Mouse (Mus musculus): ENCODE measurements around the gene Pi16. TPM values are rescaled to one million over a fixed set of nuclear protein-coding genes. Genes with fewer than 3 reads are reported as not detected.
"Not testable (repeated sequence)": the region's sequence is repeated elsewhere in the genome, so short reads cannot be mapped to it uniquely, and the experiment has no call there.

The Pi16 gene
- polyA plus RNA-seq, 1 experiment from 2014 or later, result 0.37 TPM

DNA sequence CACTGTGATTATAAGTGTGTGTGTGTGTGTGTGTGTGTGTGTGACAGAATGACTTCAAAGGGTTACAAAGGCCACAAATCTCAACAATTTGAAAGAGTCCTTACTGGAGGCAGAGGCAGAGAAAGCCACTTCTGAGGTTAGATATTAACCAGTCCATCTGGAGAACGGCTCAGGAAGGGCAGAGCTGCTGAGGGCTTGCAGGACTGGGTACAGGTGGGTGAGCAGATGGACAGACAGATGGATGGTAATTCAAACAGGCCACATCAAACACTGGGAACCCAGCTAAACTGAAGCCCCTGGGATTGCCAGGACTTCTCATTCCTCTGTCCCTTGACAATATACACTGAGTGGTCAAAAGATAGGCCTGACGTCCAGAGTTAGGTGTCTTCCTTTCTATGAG lies 31.5 kb downstream of the Pi16 start:
- no peak overlapping the region for H3K4me2 ChIP-seq
- no peak overlapping the region for H3K9ac ChIP-seq
- no peak for ATAC-seq
- H3K4me3 ChIP-seq, result no peak overlapping the region
- 66% methylated on average over 2 of the region's 2 CpGs for WGBS (ENCODE audit: insufficient replicate concordance)
- H3K9me3 ChIP-seq (replicated peaks), result no peaks in the 10 kb centered on the region
- peaks cover 41% of the 10 kb centered on the region for H3K4me1 ChIP-seq
- H3K27me3 ChIP-seq (replicated peaks), result no peaks in the 10 kb centered on the region
- H3K36me3 ChIP-seq, result peaks cover 10% of the 10 kb centered on the region
- H3K27ac ChIP-seq, result peak overlapping the region; percentile 85; the same call in 1 of the 2 replicates

DNA sequence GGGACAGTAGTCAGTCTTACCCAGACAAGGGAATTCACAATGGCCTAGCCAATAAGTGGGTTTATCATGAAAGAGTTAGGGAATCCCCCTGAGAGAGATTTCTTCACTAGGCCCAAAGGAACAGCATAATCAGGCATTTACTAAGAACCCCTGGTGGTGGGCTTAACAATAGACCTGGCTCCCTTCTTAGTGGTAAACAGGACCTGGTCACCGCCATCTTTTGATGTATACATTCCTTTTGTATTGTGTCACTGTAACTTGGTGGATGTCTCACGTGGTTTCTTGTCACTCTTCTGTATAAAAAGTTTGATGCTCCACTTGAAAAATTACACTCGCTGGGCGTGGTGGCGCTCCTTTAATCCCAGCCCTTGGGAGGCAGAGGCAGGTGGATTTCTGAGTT lies 33.6 kb downstream of the Pi16 start:
- H3K36me3 ChIP-seq; H3K27me3 ChIP-seq (replicated peaks); ATAC-seq; H3K4me3 ChIP-seq; H3K9me3 ChIP-seq (replicated peaks); H3K9ac ChIP-seq; H3K4me2 ChIP-seq; H3K27ac ChIP-seq: not testable (repeated sequence)
- WGBS (ENCODE audit: insufficient replicate concordance), result 67% methylated on average over 5 of the region's 5 CpGs
- H3K4me1 ChIP-seq, result peaks cover 30% of the 10 kb centered on the region

GRCm38 (mm10) chr17:29355461-29355840 lies 38.0 kb downstream of the Pi16 start:
- Histone ChIP-seq H3K9ac (no peak overlapping the region), H3K4me3 (no peak overlapping the region), H3K27me3 (replicated peaks) (0 out of 2 replicates have a peak, but pooled peaks cover under 1% of the 10 kb centered on the region), H3K27ac (peak overlapping the region; percentile 53; the same call in 1 of the 2 replicates), H3K4me2 (no peak overlapping the region), H3K4me1 (peaks cover 11% of the 10 kb centered on the region), H3K36me3 (no peaks in the 10 kb centered on the region), H3K9me3 (replicated peaks) (no peaks in the 10 kb centered on the region)
- WGBS (ENCODE audit: insufficient replicate concordance), result 74% methylated on average over 5 of the region's 5 CpGs
- ATAC-seq, result no peak

DNA sequence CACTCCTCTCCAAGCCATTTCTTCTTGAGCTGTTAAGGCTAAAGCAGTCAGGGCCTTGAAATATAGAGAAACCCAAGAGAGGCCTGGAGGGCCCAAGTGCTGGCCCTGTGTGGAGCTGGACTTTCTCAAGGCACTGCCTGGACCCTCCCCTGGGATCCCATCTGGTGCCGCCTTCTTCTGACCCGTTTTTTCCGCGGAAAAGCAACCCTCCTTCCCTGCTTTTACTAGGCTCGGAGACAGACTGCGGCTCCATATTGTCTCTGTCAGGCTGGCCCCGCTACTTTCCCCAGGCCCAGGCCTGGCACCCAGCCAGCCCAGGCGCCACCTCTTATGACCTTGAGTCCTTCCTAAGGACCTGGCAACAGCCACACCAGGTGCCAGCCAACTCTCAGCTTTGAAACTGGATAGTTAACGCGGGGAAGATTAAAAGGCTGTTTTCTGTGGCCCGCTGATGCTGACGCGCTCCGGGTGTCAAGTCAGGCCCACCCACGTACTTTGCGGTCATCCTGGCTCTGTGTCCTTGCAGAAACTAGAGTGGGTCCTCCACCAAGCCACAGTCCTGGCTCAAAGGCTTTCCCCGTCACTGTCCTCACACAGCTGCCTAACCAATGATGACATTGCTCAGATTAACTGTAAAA lies 38.5 kb downstream of the Pi16 start:
- 0 out of 2 replicates have a peak, but pooled peaks cover 5% of the 10 kb centered on the region for H3K27me3 ChIP-seq (replicated peaks)
- 0 out of 2 replicates have a peak overlapping the region, but pooled peaks have one; percentile 30 for H3K4me3 ChIP-seq
- no peaks in the 10 kb centered on the region for H3K9me3 ChIP-seq (replicated peaks)
- no peak for ATAC-seq
- H3K36me3 ChIP-seq, result no peaks in the 10 kb centered on the region
- H3K9ac ChIP-seq, result no peak overlapping the region
- 51% methylated on average over 17 of the region's 17 CpGs for WGBS (ENCODE audit: insufficient replicate concordance)
- H3K4me2 ChIP-seq, result peak overlapping the region; percentile 50
- H3K4me1 ChIP-seq, result peaks cover 16% of the 10 kb centered on the region
- H3K27ac ChIP-seq, result peak overlapping the region; percentile 53

DNA sequence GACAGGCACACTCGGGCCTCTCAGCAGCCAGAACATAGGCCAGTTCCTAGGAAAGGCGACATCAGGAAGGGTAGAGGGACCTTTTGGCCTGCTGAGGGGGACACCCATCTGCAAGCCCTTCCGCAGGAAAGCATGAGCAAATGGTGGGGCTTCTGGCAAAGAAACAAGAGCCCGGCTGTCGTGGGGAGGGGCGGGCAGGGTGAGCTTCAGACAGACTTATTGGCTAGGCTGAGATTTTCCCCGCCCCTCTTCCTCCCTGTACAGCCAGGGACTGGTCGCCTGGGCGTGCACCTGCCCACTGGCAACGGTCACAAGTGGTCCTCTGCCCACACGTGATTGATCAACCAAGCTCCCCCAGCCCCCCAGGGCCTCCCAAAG lies 39.0 kb downstream of the Pi16 start:
- H3K27me3 ChIP-seq (replicated peaks), result 0 out of 2 replicates have a peak, but pooled peaks cover 5% of the 10 kb centered on the region
- H3K27ac ChIP-seq, result peak overlapping the region; percentile 53
- peak; percentile 63 for ATAC-seq
- WGBS (ENCODE audit: insufficient replicate concordance), result 18% methylated on average over 11 of the region's 11 CpGs
- H3K4me1 ChIP-seq, result peaks cover 20% of the 10 kb centered on the region
- no peak overlapping the region for H3K9ac ChIP-seq
- no peaks in the 10 kb centered on the region for H3K36me3 ChIP-seq
- no peaks in the 10 kb centered on the region for H3K9me3 ChIP-seq (replicated peaks)
- peak overlapping the region; percentile 50 for H3K4me2 ChIP-seq
- peak overlapping the region; percentile 30 for H3K4me3 ChIP-seq

- Histone ChIP-seq H3K36me3 (no peaks in the 10 kb centered on the region), H3K9ac (no peak overlapping the region), H3K9me3 (replicated peaks) (no peaks in the 10 kb centered on the region), H3K4me3 (peak overlapping the region; percentile 30), H3K4me2 (peak overlapping the region; percentile 50), H3K4me1 (peaks cover 20% of the 10 kb centered on the region), H3K27ac (peak overlapping the region; percentile 53; the same call in 1 of the 2 replicates), H3K27me3 (replicated peaks) (0 out of 2 replicates have a peak, but pooled peaks cover 5% of the 10 kb centered on the region)
- 23% methylated on average over 9 of the region's 9 CpGs for whole genome bisulfite sequencing (ENCODE audit: insufficient replicate concordance)
- 0 out of 2 replicates have a peak, but pooled peaks have one; percentile 6 for ATAC-seq
These were observed 39.4 kb downstream of the Pi16 start for GRCm38 (mm10) chr17:29356882-29357281.

- Histone ChIP-seq H3K36me3 (no peaks in the 10 kb centered on the region), H3K4me2 (no peak overlapping the region), H3K27ac (no peak overlapping the region), H3K27me3 (replicated peaks) (0 out of 2 replicates have a peak, but pooled peaks cover 5% of the 10 kb centered on the region), H3K9me3 (replicated peaks) (no peaks in the 10 kb centered on the region), H3K4me1 (peaks cover 20% of the 10 kb centered on the region), H3K4me3 (no peak overlapping the region), H3K9ac (no peak overlapping the region)
- WGBS (ENCODE audit: insufficient replicate concordance), result 45% methylated on average over 3 of the region's 3 CpGs
- ATAC-seq, result no peak
These were observed 41.4 kb downstream of the Pi16 start for GRCm38 (mm10) chr17:29358928-29359327.

GRCm38 (mm10) chr17:29360761-29361221 lies 43.3 kb downstream of the Pi16 start, which contains the start of gene Fgd2:
Gene Fgd2 (plus strand): TSS chr17:29360914.
- Histone ChIP-seq H3K4me2 (peak within 1 kb of the TSS; percentile 31), H3K9ac (no peak within 1 kb of the TSS), H3K9me3 (replicated peaks) (no peaks in the 10 kb centered on the region), H3K27ac (0 out of 2 replicates have a peak within 1 kb of the TSS, but pooled peaks have one; percentile 16), H3K4me1 (peaks cover 20% of the 10 kb centered on the region), H3K27me3 (replicated peaks) (0 out of 2 replicates have a peak, but pooled peaks cover 5% of the 10 kb centered on the region), H3K36me3 (no peaks in the 10 kb centered on the region), H3K4me3 (peak within 1 kb of the TSS; percentile 14; the same call in 1 of the 2 replicates)
- 6% methylated on average over 5 of the region's 5 CpGs for WGBS (ENCODE audit: insufficient replicate concordance)
- ATAC-seq, result peak; percentile 23; the same call in 1 of the 2 replicates

DNA sequence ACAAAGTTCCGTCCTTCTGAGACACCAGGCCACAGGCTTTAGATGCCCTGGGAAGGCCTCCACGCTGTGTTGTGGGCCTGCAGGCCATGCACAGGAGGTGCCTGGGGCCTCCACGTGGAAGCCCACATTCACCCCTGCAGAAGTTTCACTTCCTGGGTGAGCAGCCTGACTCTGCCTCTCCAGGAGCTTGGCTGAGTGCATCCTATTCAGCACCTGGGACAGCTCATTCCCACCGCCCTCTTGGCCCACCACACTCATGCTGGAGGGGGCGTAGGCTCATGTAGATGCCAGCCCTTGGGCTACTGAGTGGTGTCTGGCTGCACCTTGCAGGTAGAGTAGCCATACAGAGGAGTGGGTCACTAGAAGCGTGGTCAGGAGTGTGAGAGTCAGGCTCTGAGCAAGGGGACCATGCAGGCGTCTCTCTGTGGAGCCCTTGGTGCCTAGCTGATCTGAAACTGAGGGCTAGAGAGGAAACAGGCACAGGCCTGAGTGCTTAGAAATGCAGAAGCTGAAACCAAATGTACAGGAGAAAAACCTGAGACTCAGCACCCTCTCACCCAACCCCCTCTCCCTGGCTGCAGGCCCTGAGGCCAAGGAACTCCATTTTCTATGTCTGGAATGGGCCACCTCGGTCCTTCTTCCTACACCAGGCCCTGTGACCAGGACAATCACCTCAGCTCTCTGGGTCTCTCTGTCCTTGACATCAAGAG lies 44.7 kb downstream of the Pi16 start:
- no peak overlapping the region for H3K9ac ChIP-seq
- H3K4me1 ChIP-seq, result peaks cover 10% of the 10 kb centered on the region
- H3K4me2 ChIP-seq, result peak overlapping the region; percentile 31
- no peak overlapping the region for H3K4me3 ChIP-seq
- no peak for ATAC-seq
- no peak overlapping the region for H3K27ac ChIP-seq
- no peaks in the 10 kb centered on the region for H3K36me3 ChIP-seq
- 0 out of 2 replicates have a peak, but pooled peaks cover 5% of the 10 kb centered on the region for H3K27me3 ChIP-seq (replicated peaks)
- no peaks in the 10 kb centered on the region for H3K9me3 ChIP-seq (replicated peaks)
- WGBS (ENCODE audit: insufficient replicate concordance), result 34% methylated on average over 8 of the region's 8 CpGs

- no peak overlapping the region for H3K4me2 ChIP-seq
- H3K4me3 ChIP-seq, result no peak overlapping the region
- WGBS (ENCODE audit: insufficient replicate concordance), result 75% methylated on average over 8 of the region's 8 CpGs
- no peak overlapping the region for H3K27ac ChIP-seq
- no peaks in the 10 kb centered on the region for H3K9me3 ChIP-seq (replicated peaks)
- H3K36me3 ChIP-seq, result no peaks in the 10 kb centered on the region
- H3K27me3 ChIP-seq (replicated peaks), result peaks cover 10% of the 10 kb centered on the region; the same call in 1 of the 2 replicates
- no peak overlapping the region for H3K9ac ChIP-seq
- H3K4me1 ChIP-seq, result peaks cover 10% of the 10 kb centered on the region
- no peak for ATAC-seq
These were observed 45.6 kb downstream of the Pi16 start for GRCm38 (mm10) chr17:29363109-29363508.

DNA sequence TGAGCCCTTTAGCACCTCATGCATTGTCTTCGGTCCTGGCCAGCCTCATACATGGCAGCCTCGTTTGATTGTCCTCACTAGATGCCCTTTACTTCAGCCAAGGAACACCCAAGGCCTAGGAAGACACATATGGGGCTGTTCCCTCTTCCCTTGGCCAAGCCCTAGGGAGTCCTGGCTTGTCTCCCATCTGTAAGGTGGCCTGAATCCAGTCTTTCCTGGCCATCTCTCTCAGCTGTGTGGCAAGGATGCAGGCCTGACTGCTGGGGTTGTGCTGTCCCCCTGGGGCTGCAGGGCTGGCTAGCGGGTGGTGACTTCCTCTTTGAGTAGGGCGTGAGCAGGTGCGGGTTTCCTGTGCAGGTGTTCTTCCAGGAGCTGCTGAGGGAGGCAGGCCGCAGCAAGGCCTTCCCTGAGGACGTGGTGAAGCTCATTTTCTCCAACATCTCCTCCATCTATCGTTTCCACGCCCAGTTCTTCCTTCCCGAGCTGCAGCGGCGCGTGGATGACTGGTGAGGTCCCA lies 47.7 kb downstream of the Pi16 start:
- ATAC-seq, result no peak
- Histone ChIP-seq H3K9me3 (replicated peaks) (no peaks in the 10 kb centered on the region), H3K9ac (no peak overlapping the region), H3K36me3 (no peaks in the 10 kb centered on the region), H3K4me2 (no peak overlapping the region), H3K4me3 (no peak overlapping the region), H3K27ac (no peak overlapping the region), H3K27me3 (replicated peaks) (peaks cover 13% of the 10 kb centered on the region; the same call in 1 of the 2 replicates), H3K4me1 (peaks cover 10% of the 10 kb centered on the region)
- 68% methylated on average over 13 of the region's 13 CpGs for WGBS (ENCODE audit: insufficient replicate concordance)

DNA sequence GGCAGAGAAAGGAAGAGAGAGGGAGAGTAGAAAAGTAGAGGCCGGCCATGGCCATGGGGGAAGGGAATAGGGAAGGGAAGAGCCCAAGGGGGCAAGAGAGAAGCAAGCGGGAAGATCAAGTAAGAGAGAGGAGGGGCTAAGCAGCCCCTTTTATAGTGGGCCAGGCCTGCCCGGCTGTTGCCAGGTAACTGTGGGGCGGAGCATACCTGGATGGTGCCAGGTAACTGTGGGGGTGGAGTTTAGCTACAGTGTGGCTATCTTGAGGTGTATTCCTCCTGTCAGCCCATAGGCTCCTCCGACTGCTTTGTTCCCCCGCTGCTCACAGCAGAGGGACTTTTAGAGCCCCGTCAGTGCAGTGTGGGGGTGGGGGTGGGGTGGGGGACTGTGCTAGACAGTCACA lies 51.2 kb downstream of the Pi16 start:
- Histone ChIP-seq H3K9ac (no peak overlapping the region), H3K36me3 (no peaks in the 10 kb centered on the region), H3K27me3 (replicated peaks) (peaks cover 8% of the 10 kb centered on the region; the same call in 1 of the 2 replicates), H3K9me3 (replicated peaks) (no peaks in the 10 kb centered on the region), H3K4me2 (no peak overlapping the region), H3K4me1 (0 out of 2 replicates have a peak, but pooled peaks cover 3% of the 10 kb centered on the region), H3K27ac (no peak overlapping the region), H3K4me3 (no peak overlapping the region)
- 38% methylated on average over 7 of the region's 7 CpGs for WGBS (ENCODE audit: insufficient replicate concordance)
- ATAC-seq, result no peak

All from liver, embryonic 12.5 days (tissue).